Mouse (Mus musculus) c-Kit-positive CD71-positive TER-119-positive erythroid progenitor cells, embryonic 14.5 days (primary cell): Measurements from ENCODE around the gene Dzank1.

Experiments
- DNase-seq: peaks from one replicate; pipeline ENCODE4 v3.0.0-alpha.2; 2013; ENCODE audit warnings: low spot score

Dzank1 gene

GRCm38 (mm10) chr2:144465876-144466575, 61.2 kb downstream of the Dzank1 start:
- no peak for DNase-seq

DNA sequence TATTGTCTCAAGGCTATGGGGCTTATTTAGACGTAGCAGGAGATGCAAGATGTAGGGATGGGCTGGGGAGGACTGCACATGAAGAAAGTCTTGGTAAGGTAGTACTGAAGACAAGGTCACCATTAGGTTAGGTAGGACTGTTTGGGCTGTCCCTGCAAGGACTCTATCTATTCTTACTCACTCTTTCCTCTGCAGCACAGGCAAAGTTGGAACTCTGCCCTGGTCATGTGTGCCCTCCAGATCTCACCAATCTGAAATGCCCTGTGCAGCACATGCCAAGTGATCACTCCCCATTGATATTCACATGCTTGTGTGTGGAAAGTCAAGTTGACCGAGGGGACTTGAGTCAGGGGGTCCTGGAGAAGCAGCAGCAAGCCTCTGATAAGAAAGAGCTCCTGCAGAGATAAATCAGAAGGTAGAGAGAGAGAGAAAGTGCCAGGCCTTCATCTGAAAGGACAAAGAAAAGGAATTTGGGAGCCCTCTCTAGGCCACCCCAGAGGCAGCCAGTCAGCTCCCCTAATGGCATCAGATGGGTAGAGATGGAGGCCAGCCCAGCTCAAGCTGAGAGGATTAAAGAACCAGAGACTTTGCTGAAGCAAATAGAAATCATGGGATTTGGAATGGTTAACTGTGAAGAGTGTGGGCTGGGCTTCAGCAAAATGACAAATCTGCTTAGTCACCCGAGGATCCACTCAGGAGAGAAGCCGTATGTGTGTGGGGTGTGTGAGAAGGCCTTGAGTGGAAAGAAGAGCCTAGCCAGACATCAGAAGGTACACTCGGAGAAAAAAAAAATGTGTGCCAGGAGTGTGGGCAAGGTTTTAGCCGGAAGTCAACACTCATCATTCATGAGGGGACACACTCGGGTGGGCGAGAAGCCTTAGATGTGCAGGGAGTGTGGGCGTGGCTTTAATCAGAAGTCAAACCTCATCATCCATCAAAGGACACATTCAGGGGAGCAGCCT, 62.1 kb downstream of the Dzank1 start:
- no peak for DNase-seq

DNA sequence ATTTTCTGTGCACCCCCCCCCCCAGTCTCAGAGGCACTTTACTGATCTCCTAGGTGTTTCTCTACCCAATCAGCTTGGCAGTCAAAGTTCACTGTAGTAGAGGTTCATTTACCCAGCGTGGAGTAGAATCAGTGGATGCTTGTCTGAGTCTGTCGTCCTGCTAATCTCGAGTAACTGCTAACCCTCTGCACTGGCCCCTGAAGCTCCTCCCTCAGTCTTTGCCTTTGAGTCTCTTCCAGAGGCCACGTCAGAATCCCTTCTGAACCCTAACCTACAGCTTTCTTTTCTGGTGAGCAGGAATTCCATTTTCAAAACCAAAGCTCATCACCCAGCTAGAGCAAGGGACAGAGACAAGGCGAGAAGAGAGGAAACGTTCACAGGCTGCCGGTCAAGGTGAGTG, 63.0 kb downstream of the Dzank1 start:
- DNase-seq, result no peak

DNA sequence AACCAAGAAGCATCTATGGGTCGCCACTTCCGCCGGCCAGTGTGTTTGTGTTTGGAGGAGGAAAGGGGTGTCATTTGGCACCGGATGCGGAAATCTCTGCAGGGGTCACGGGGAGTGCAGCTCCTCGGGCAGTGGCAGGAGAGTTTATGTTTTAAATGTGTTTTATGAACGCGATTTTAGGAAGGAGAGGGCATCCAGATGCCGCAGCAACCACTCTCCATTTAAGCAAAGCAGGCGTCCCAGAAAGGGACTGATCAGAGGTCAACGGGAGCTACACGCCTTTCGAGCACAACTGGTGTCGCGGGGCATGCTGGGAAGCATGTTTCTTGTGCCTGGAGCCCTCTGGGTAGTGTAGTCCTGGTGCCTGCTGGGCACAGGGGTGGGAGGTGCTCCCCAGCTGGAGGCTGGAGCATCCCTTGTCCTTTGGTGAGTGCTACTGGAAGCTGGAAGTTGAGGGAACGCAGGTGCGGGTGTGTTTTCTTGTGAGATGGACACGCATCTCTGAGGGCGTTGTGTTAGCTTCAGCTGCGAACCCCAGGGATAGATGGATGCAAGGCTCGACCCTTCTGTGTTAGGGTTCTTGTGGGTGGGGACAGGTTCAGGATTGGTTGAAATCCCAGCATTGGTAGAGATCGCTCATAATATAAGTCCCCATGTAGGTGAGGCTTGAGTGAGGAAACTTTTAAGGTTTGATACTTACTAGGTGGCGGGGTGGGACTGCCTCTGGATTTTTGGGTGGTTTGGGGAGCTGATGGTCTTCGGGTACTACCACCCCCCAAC, 68.0 kb downstream of the Dzank1 start:
- peak; percentile 33 for DNase-seq

DNA sequence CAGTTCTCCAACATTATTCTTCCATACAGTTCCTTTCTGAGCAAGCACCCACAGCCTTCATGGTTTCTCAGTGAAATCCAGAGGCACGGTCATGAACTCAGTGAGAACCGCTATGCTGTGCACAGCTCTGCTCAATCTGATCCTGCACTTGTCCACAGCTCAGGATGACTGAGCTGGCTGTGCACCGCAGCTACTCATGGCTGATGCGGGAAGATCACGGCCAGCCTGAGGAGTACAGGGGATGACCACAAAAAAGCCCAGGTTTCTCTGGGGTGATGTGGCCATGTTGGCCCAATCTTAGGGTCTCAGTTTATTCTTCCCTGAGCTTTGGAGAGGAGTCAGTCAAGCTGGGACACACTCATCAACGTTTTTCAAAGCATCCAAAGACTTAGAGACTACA, 68.9 kb downstream of the Dzank1 start:
- no peak for DNase-seq

- DNase-seq, result peak; percentile 61
Observed at GRCm38 (mm10) chr2:144452364-144453008, 74.7 kb downstream of the Dzank1 start.

DNA sequence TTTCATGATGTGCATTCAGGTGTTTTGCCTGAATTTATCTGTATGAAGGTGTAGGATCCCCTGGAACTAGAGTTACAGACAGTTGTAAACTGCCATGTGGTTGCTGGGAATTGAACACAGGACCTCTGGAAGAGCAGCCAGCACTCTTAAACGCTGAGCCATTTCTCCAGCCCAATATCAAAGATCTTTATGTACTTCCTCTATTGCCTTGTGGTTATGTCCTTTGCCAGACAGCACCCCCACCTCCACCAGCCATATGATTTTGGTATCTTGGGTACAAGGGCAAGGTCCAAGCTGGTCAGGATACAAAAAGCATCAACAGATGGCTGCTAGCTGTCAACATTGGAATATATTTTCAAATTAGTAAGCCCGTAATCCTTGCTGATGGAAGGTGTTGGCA, 76.8 kb downstream of the Dzank1 start:
- no peak for DNase-seq

GRCm38 (mm10) chr2:144446360-144446999, 80.7 kb downstream of the Dzank1 start:
- no peak for DNase-seq

DNA sequence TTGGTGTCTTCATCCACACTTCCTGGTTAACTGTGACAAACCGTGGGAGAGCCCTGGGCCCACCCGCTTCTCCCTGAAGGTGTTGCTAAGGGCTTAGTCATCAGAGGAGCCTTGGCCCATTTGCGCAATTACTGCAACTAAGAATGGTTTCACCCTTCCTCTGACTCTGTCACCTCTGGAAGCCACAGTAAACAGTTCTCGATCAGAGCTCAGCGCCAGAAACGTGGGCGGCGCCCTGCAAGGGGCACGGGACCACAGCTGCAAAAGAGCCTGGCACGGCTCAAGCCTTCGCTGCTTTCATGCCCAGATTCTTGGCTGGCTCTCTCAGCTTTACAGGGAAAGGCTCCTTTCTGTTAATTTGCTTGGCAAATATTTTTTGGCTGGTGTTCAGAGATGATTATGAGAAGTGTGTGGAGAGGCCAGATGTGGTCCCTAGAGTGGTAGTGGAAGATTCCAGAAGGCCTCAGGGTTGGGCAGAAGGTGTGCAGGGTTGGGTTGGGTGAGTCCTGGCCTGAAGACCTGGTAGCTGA, 85.8 kb downstream of the Dzank1 start:
- no peak for DNase-seq

- DNase-seq, result no peak
Observed at GRCm38 (mm10) chr2:144439191-144439700, 88.0 kb downstream of the Dzank1 start.

- peak; percentile 20 for DNase-seq
Observed at GRCm38 (mm10) chr2:144438424-144438823, 88.8 kb downstream of the Dzank1 start.

DNA sequence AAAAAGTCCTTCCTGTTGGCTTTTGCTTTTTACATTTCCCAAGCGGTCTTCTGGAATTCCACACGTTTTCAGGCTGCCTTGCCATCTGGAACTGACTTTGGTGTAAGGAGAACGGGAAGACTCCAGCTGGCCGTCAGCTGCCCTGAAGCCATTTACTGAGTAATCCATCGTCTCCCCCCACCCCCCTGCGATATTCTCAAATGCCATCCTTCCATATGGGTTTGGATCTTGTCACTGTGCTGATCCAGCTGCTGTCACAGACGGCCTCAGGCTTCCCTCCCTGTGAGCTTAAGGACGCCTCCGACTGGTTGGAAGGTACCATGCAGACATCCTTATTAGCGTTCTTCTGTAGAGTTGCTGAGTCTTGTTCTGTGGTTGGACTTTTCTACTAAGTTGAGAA, 91.5 kb downstream of the Dzank1 start:
- no peak for DNase-seq

GRCm38 (mm10) chr2:144431286-144431825, 95.9 kb downstream of the Dzank1 start:
- DNase-seq, result no peak

GRCm38 (mm10) chr2:144429171-144429570, 98.0 kb downstream of the Dzank1 start:
- no peak for DNase-seq

DNA sequence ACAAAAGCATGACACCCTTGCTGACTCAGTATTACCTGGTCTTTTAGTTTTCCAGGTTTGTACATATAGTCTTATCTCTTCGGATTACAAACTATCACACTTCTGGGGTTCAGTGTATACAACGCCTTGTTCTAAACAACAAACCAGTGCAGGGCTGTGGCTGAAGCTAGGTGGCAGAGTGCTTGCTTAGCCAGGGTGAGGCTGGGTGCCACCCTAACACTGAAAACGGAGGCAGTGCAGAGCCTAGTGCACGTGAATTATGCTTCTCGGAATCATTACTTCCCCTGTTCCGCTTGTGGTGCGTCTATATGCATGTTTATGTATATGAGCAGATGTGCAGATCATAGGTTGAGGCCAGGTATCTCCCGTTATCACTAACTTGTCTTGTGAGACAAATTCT, 98.6 kb downstream of the Dzank1 start:
- no peak for DNase-seq

- no peak for DNase-seq
Observed at GRCm38 (mm10) chr2:144427852-144428251, 99.4 kb downstream of the Dzank1 start.

DNA sequence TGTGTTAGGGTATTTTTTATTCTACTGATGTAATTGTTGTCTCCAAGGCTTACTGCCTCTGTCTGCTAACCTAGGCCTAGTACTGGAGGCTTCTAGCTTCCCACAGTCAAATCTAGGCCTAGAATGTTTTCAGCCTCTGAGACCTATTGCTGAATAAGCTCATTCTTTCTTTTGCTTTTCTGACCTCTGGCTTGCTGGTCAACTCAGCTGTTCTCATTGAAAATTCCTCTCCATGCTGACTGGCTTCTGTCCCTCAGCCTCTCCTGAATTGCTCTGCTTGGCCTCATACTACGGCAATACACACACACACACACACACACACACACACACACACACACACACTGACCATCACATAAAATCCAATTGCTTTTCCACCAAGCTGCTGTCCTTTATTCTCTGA, 101.5 kb downstream of the Dzank1 start:
- no peak for DNase-seq

DNA sequence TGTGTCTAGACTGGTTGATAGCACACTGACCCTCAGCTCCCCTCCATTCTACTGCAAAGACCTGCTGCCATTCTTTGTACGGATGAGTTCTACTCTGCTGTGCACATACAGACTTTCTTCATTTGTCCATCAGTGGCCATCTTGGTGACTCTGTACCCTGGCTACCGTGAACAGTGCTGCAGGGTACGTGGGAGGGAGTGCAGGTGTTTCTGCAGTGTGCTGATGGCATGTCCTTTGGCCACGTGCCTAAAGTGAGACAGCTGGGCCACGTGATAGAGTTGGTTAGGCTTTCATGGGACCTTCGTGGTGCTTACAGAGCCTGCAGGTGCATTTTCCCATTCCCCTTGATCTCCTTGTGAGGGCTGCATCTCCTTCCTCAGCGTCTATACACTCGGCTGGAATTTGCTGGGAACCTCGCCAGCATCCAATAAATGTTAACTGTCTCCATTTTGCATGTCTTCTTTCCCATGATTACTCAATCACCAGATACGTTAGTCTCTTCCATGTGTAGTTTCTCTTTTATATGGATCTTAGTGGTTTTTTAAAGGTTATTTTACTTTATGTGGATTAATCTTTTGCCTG, 105.0 kb downstream of the Dzank1 start:
- no peak for DNase-seq
